In the genomic region with DNA sequence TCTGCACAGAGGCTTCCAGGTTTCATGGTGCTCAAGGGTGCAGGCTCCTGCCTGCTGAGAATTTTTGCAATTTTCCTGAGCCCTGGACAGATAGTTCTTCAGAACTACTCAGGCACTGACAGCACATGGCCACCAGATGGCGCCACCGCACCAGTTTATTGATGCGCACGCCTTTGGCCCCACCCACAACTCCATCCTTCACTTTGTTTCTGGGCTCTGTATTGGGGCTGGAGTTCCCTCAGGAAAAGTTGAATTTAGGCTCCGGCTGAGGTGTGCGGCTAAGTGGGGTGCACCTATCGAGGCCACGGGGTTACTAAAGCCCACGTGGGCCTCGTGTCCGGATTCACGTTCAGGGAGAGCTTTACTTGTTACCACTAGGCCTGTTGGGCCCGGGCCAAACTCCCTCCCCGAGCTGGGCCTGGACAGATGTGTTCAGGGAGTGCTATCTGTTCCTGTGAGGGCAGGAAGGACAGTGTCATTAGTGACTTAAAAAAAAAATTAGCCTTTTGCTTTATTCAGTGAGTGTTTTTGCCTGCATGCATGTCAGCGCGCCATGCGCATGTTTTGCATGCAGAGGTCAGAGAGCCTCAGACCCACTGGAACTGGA, we compare ENCODE assay signal across 8 mouse cellular contexts. TPM values are rescaled to one million over a fixed set of nuclear protein-coding genes. Genes with fewer than 3 reads are reported as not detected.
DNase-seq lines count a peak whose midpoint lies in the region; ATAC-seq and TF ChIP-seq lines count a peak whose summit lies in the region.

No protein-coding gene starts in this region.

- peak; percentile 82 for TF ChIP-seq CTCF in spleen, adult 2 months (IDR thresholded peaks at IDR 0.05; ENCODE audit: extremely low read depth, insufficient read depth, insufficient read length, insufficient replicate concordance)

- no peak for TF ChIP-seq POLR2A in spleen, adult 2 months (IDR thresholded peaks at IDR 0.05; ENCODE audit: low read depth, low read length)

- H3K9ac ChIP-seq in embryonic facial prominence, embryonic 12.5 days, result no peak overlapping the region
- H3K9ac ChIP-seq in limb, embryonic 12.5 days (replicated peaks), result no peak overlapping the region
- H3K9ac ChIP-seq in midbrain, embryonic 16.5 days (ENCODE audit: low read depth, low read length), result no peak overlapping the region

- 30% methylated on average over 17 of the region's 17 CpGs for WGBS in embryonic facial prominence, embryonic 12.5 days
- WGBS in limb, embryonic 12.5 days, result 32% methylated on average over 17 of the region's 17 CpGs
- 33% methylated on average over 17 of the region's 17 CpGs for WGBS in midbrain, embryonic 16.5 days
- 44% methylated on average over 17 of the region's 17 CpGs for WGBS in spleen, adult 2 months

- H3K4me2 ChIP-seq in embryonic facial prominence, embryonic 12.5 days (replicated peaks), result 0 out of 2 replicates have a peak overlapping the region, but pooled peaks have one; percentile 13
- H3K4me2 ChIP-seq in limb, embryonic 12.5 days, result peak overlapping the region; percentile 43
- H3K4me2 ChIP-seq in midbrain, embryonic 16.5 days (ENCODE audit: low read length), result peak overlapping the region; percentile 40

- peak; percentile 38; the same call in 1 of the 2 replicates for ATAC-seq in embryonic facial prominence, embryonic 12.5 days (ENCODE audit: insufficient number of reproducible peaks, insufficient read depth, low FRiP score, low TSS enrichment)
- ATAC-seq in limb, embryonic 12.5 days (ENCODE audit: insufficient number of reproducible peaks, insufficient read depth, low FRiP score, low TSS enrichment, low read depth), result peak; percentile 78; the same call in 1 of the 2 replicates
- ATAC-seq in midbrain, embryonic 16.5 days, result peak; percentile 44

- H3K4me3 ChIP-seq in embryonic facial prominence, embryonic 12.5 days, result no peak overlapping the region
- no peak overlapping the region for H3K4me3 ChIP-seq in limb, embryonic 12.5 days (replicated peaks)
- peak overlapping the region; percentile 10; the same call in 1 of the 2 replicates for H3K4me3 ChIP-seq in midbrain, embryonic 16.5 days (ENCODE audit: low read depth, low read length)
- H3K4me3 ChIP-seq in spleen, adult 2 months (ENCODE audit: extremely low read depth, insufficient read depth, insufficient read length), result no peak overlapping the region

- H3K4me1 ChIP-seq in embryonic facial prominence, embryonic 12.5 days, result peaks cover 20% of the 10 kb centered on the region; the same call in 1 of the 2 replicates
- H3K4me1 ChIP-seq in limb, embryonic 12.5 days (replicated peaks), result peaks cover 7% of the 10 kb centered on the region
- peaks cover 3% of the 10 kb centered on the region; the same call in 1 of the 2 replicates for H3K4me1 ChIP-seq in midbrain, embryonic 16.5 days (ENCODE audit: control insufficient read depth, insufficient read depth, low read length)
- no peaks in the 10 kb centered on the region for H3K4me1 ChIP-seq in spleen, adult 2 months (ENCODE audit: control insufficient read depth, insufficient read depth, insufficient read length)

- no peaks in the 10 kb centered on the region; the same call in 1 of the 2 replicates for H3K36me3 ChIP-seq in embryonic facial prominence, embryonic 12.5 days
- H3K36me3 ChIP-seq in limb, embryonic 12.5 days, result no peaks in the 10 kb centered on the region; the same call in none of the 2 replicates
- H3K36me3 ChIP-seq in midbrain, embryonic 16.5 days (ENCODE audit: control insufficient read depth, insufficient read depth, low read length), result no peaks in the 10 kb centered on the region
- peaks cover 13% of the 10 kb centered on the region for H3K36me3 ChIP-seq in spleen, adult 2 months (ENCODE audit: control insufficient read depth, insufficient read depth, low read length)

- H3K9me3 ChIP-seq in embryonic facial prominence, embryonic 12.5 days, result no peaks in the 10 kb centered on the region
- H3K9me3 ChIP-seq in limb, embryonic 12.5 days, result no peaks in the 10 kb centered on the region
- H3K9me3 ChIP-seq in midbrain, embryonic 16.5 days (replicated peaks; ENCODE audit: control insufficient read depth, low read length, poor library complexity, severe bottlenecking), result no peaks in the 10 kb centered on the region

- DNase-seq in A20 (ENCODE audit: low read depth, low spot score), result peak; percentile 67
- peak; percentile 71 to 77 for DNase-seq in adrenal gland, postnatal 4 days (ENCODE audit: low spot score in 2 of 2)
- peak; percentile 76 to 91 for DNase-seq in heart, adult 18-20 months
- peak; percentile 80 for DNase-seq in kidney, adult 18-20 months
- peak; percentile 28 to 51 for DNase-seq in spleen, adult 2 months (ENCODE audit: low read depth in 1 of 2, low spot score in 2 of 2)

- H3K27ac ChIP-seq in embryonic facial prominence, embryonic 12.5 days, result no peak overlapping the region
- H3K27ac ChIP-seq in limb, embryonic 12.5 days, result no peak overlapping the region
- H3K27ac ChIP-seq in midbrain, embryonic 16.5 days (ENCODE audit: low read length), result no peak overlapping the region
- no peak overlapping the region for H3K27ac ChIP-seq in spleen, adult 2 months (ENCODE audit: insufficient read depth, low read length)

- no peaks in the 10 kb centered on the region for H3K27me3 ChIP-seq in embryonic facial prominence, embryonic 12.5 days
- no peaks in the 10 kb centered on the region for H3K27me3 ChIP-seq in limb, embryonic 12.5 days
- no peaks in the 10 kb centered on the region for H3K27me3 ChIP-seq in midbrain, embryonic 16.5 days (ENCODE audit: control insufficient read depth, insufficient read depth, low read depth, low read length)
- H3K27me3 ChIP-seq in spleen, adult 2 months (ENCODE audit: control insufficient read depth, insufficient read depth, low read length), result no peaks in the 10 kb centered on the region

RNA-seq across cellular contexts. Expression of gene Ap5z1, which starts 15.2 kb away (rescaled TPM):
- total RNA-seq in adrenal gland, postnatal 4 days (2021), result 10 to 100 TPM; 22.2 to 24.6 TPM
- 10.8 and 12.4 TPM in 2 replicates for polyA plus RNA-seq in embryonic facial prominence, embryonic 12.5 days (2016; fragmentation: Nextera tagmentation; extraction: Ambion mirVana)
- total RNA-seq in heart, adult 18-20 months (2021), result 1 to 10 TPM; 5.0 to 6.0 TPM
- polyA plus RNA-seq in limb, embryonic 12.5 days (2016; fragmentation: Nextera tagmentation; extraction: Ambion mirVana), result 8.8 and 9.2 TPM in 2 replicates
- 12.2 and 14.1 TPM in 2 replicates for polyA plus RNA-seq in midbrain, embryonic 16.5 days (2015; fragmentation: Nextera tagmentation; extraction: Ambion mirVana)
- polyA plus RNA-seq in spleen, adult 2 months (2012; rRNA removed), result 58.4 and 74.0 TPM in 2 replicates

RNA-seq across cellular contexts. Expression of gene Papolb, which starts 50.9 kb away (rescaled TPM):
- under 1 TPM; 0.11 to 0.25 TPM for total RNA-seq in adrenal gland, postnatal 4 days (2021)
- polyA plus RNA-seq in embryonic facial prominence, embryonic 12.5 days (2016; fragmentation: Nextera tagmentation; extraction: Ambion mirVana), result 0.17 and 0.36 TPM in 2 replicates
- under 1 TPM in 1 of 2 experiments, not detected in 1; 0.15 TPM for total RNA-seq in heart, adult 18-20 months (2021)
- polyA plus RNA-seq in limb, embryonic 12.5 days (2016; fragmentation: Nextera tagmentation; extraction: Ambion mirVana), result 0.13 and 0.27 TPM in 2 replicates
- polyA plus RNA-seq in midbrain, embryonic 16.5 days (2015; fragmentation: Nextera tagmentation; extraction: Ambion mirVana), result 0.14 and 0.20 TPM in 2 replicates
- not detected in 2 replicates for polyA plus RNA-seq in spleen, adult 2 months (2012; rRNA removed)
